Mouse (Mus musculus): ENCODE measurements around the gene Vma21. TPM values are rescaled to one million over a fixed set of nuclear protein-coding genes. Genes with fewer than 3 reads are reported as not detected.

The Vma21 gene
- polyA plus RNA-seq, 1 experiment from 2014 or later: 51.5 TPM

- no peak overlapping the region for H3K9ac ChIP-seq (ENCODE audit: low read length)
- H3K9me3 ChIP-seq (replicated peaks; ENCODE audit: control insufficient read depth, low read length): no peaks in the 10 kb centered on the region
- H3K4me2 ChIP-seq (ENCODE audit: low read depth, low read length): no peak overlapping the region
- H3K36me3 ChIP-seq (ENCODE audit: control insufficient read depth, insufficient read depth, low read length): no peaks in the 10 kb centered on the region
- 67% methylated on average over 4 of the region's 4 CpGs for WGBS
- H3K4me3 ChIP-seq (replicated peaks; ENCODE audit: low read length): no peak overlapping the region
- no peaks in the 10 kb centered on the region for H3K4me1 ChIP-seq (ENCODE audit: control insufficient read depth, insufficient read depth, low read length)
- no peak for ATAC-seq (ENCODE audit: insufficient read depth, low FRiP score)
- H3K27me3 ChIP-seq (ENCODE audit: control insufficient read depth, insufficient read depth, low read length): no peaks in the 10 kb centered on the region
- H3K27ac ChIP-seq (ENCODE audit: low read length): no peak overlapping the region
Measured at GRCm38 (mm10) chrX:71846696-71847095, 31.0 kb downstream of the Vma21 start.

GRCm38 (mm10) chrX:71853798-71854197 lies 38.1 kb downstream of the Vma21 start:
- Histone ChIP-seq H3K4me3 (replicated peaks; ENCODE audit: low read length) (no peak overlapping the region), H3K27me3 (ENCODE audit: control insufficient read depth, insufficient read depth, low read length) (no peaks in the 10 kb centered on the region), H3K4me2 (ENCODE audit: low read depth, low read length) (no peak overlapping the region), H3K27ac (ENCODE audit: low read length) (no peak overlapping the region), H3K36me3 (ENCODE audit: control insufficient read depth, insufficient read depth, low read length) (no peaks in the 10 kb centered on the region), H3K9me3 (replicated peaks; ENCODE audit: control insufficient read depth, low read length) (no peaks in the 10 kb centered on the region), H3K4me1 (ENCODE audit: control insufficient read depth, insufficient read depth, low read length) (no peaks in the 10 kb centered on the region), H3K9ac (ENCODE audit: low read length) (no peak overlapping the region)
- ATAC-seq (ENCODE audit: insufficient read depth, low FRiP score): no peak

Other genes starting within 250 kb of the Vma21 start
- 0.75 and 1.0 TPM in 2 replicates for gene Gpr50, start 152.3 kb upstream of the Vma21 start, polyA plus RNA-seq (2015; fragmentation: Nextera tagmentation; extraction: Ambion mirVana)
- gene Gm1141, start 105.1 kb downstream of the Vma21 start, polyA plus RNA-seq (2015; fragmentation: Nextera tagmentation; extraction: Ambion mirVana): 0.10 TPM in 1 of 2 replicates, not detected in the other
- 10.5 and 11.2 TPM in 2 replicates for gene Prrg3, start 146.7 kb downstream of the Vma21 start, polyA plus RNA-seq (2015; fragmentation: Nextera tagmentation; extraction: Ambion mirVana)
- gene Fate1, start 157.1 kb downstream of the Vma21 start, polyA plus RNA-seq (2015; fragmentation: Nextera tagmentation; extraction: Ambion mirVana): not detected in 2 replicates
- 0.11 and 0.14 TPM in 2 replicates for gene Cnga2, start 175.9 kb downstream of the Vma21 start, polyA plus RNA-seq (2015; fragmentation: Nextera tagmentation; extraction: Ambion mirVana)